Mouse (Mus musculus) splenic B cell, adult 2 months (primary cell): Measurements from ENCODE around the gene Wiz.

Experiments
- DNase-seq: peaks from one replicate; pipeline ENCODE4 v3.0.0-alpha.2; 2011; ENCODE audit warnings: low read depth, low spot score
- H3K27me3 ChIP-seq: 2 replicates; pipeline ENCODE4 v1.6.1; 2012; ENCODE audit warnings: mild to moderate bottlenecking, low read length, moderate library complexity, mixed read lengths; ENCODE audit not compliant: control insufficient read depth, poor library complexity, insufficient read depth, severe bottlenecking
- H3K36me3 ChIP-seq: 2 replicates; pipeline ENCODE4 v1.6.1; 2012; ENCODE audit warnings: mild to moderate bottlenecking, low read length, moderate library complexity, mixed read lengths; ENCODE audit not compliant: control insufficient read depth, poor library complexity, insufficient read depth, severe bottlenecking

Gene Wiz

GRCm38 (mm10) chr17:32349037-32349732 is 40.1 kb downstream of the Wiz start:
- Histone ChIP-seq H3K27me3 (no peaks in the 10 kb centered on the region), H3K36me3 (0 out of 2 replicates have a peak, but pooled peaks cover 2% of the 10 kb centered on the region)
- peak; percentile 79 for DNase-seq

- no peak for DNase-seq
- no peaks in the 10 kb centered on the region for H3K27me3 ChIP-seq
Observed at GRCm38 (mm10) chr17:32348406-32348805, 40.8 kb downstream of the Wiz start.

GRCm38 (mm10) chr17:32341102-32341501 is 48.1 kb downstream of the Wiz start:
- H3K36me3 ChIP-seq = peaks cover 7% of the 10 kb centered on the region
- DNase-seq = no peak
- H3K27me3 ChIP-seq = no peaks in the 10 kb centered on the region

More at GRCm38 (mm10) chr17:32348406-32348805, 40.8 kb downstream of the Wiz start:
- peaks cover 4% of the 10 kb centered on the region for H3K36me3 ChIP-seq

GRCm38 (mm10) chr17:32340110-32340509 is 49.1 kb downstream of the Wiz start:
- no peaks in the 10 kb centered on the region for H3K27me3 ChIP-seq
- H3K36me3 ChIP-seq = peaks cover 9% of the 10 kb centered on the region
- no peak for DNase-seq

DNA sequence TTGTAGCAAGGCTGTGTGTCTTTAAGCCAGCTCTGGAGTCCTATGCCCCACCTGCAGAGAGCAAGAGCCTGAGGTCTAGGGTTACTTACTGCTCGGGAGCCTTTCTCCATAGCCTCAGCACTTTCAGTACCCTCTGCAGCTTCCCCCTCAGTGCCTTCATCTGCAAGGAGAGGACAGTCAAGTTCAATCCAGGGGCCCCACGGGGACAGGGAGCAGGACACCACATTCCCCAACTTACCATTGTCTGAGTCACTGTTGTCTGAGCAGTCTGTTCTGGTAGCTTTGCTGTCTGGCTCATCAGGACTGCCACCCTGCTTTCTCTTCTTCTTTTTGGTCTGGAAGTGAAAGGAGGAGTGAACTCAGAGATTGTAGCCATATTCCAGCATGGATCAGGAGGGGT is 53.4 kb downstream of the Wiz start:
- peaks cover 19% of the 10 kb centered on the region for H3K36me3 ChIP-seq
- no peaks in the 10 kb centered on the region for H3K27me3 ChIP-seq
- no peak for DNase-seq

GRCm38 (mm10) chr17:32334921-32335320 is 54.3 kb downstream of the Wiz start:
- DNase-seq = no peak
- Histone ChIP-seq H3K27me3 (no peaks in the 10 kb centered on the region), H3K36me3 (peaks cover 21% of the 10 kb centered on the region)

DNA sequence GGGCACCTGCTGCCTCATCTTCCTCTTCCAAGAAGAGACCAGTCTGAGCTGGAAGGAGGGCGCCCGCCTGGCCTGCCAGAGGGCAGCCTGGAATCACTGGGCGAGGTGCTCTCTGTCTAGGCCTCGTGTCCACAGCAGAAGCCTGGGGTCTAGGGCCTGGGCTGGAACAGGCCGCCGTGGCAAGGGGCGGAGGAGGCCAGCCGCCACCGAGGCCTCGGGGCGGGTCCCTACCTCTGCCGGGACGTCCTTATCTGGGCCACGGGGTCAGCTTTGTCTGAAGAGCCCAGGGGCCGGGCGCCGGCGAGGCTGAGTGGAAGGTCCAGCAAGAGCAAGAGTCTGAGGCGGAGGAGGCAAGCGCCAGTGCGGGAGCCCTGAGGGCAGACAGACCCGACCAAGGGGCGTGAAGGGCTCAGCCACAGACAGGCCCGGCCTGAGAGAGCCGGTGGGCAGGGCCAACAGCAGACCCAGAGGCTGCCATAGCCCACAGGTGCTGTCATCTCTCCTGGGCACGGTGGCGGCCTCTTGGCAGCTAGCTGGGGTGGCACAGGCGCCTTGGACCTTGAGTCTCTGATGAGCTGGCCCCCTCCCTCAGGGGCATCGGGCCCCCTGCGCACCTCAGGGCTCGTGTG is 55.5 kb downstream of the Wiz start:
- no peak for DNase-seq
- Histone ChIP-seq H3K27me3 (no peaks in the 10 kb centered on the region), H3K36me3 (peaks cover 22% of the 10 kb centered on the region)

DNA sequence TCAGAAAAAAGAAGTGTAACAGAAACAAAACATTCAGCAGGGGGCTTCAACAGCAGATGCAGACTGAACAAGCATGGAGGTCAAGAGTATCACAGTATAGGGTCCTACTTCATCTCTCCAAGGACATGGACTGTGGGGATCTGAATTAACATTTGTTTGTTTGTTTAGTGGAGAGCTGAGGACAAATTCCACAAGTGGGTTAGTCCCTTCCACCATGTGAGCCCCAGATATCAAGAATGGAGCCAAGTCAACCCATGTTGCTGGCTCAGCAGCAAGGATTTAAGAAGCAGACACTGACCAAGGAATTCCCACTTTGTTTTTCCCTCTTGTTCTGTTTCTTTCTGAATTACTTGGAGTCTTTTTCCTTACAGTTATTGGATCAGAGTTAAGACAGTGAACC is 61.7 kb downstream of the Wiz start:
- no peak for DNase-seq
- Histone ChIP-seq H3K27me3 (no peaks in the 10 kb centered on the region), H3K36me3 (peaks cover 11% of the 10 kb centered on the region)

- Histone ChIP-seq H3K27me3 (no peaks in the 10 kb centered on the region), H3K36me3 (peaks cover 7% of the 10 kb centered on the region; the same call in 1 of the 2 replicates)
- no peak for DNase-seq
Observed at GRCm38 (mm10) chr17:32322809-32323208, 66.4 kb downstream of the Wiz start.

- no peaks in the 10 kb centered on the region for H3K27me3 ChIP-seq
- DNase-seq = peak; percentile 7
- peaks cover 8% of the 10 kb centered on the region for H3K36me3 ChIP-seq
Observed at GRCm38 (mm10) chr17:32321836-32322235, 67.4 kb downstream of the Wiz start.

GRCm38 (mm10) chr17:32321390-32321734 is 67.9 kb downstream of the Wiz start:
- Histone ChIP-seq H3K36me3 (peaks cover 12% of the 10 kb centered on the region), H3K27me3 (no peaks in the 10 kb centered on the region)
- DNase-seq = no peak

GRCm38 (mm10) chr17:32320597-32321389 is 68.4 kb downstream of the Wiz start, which contains the start of gene Akap8:
TSS of gene Akap8 (minus strand) at chr17:32321238.
- peaks cover 13% of the 10 kb centered on the region for H3K36me3 ChIP-seq
- H3K27me3 ChIP-seq = no peaks in the 10 kb centered on the region
- DNase-seq = peak; percentile 98

DNA sequence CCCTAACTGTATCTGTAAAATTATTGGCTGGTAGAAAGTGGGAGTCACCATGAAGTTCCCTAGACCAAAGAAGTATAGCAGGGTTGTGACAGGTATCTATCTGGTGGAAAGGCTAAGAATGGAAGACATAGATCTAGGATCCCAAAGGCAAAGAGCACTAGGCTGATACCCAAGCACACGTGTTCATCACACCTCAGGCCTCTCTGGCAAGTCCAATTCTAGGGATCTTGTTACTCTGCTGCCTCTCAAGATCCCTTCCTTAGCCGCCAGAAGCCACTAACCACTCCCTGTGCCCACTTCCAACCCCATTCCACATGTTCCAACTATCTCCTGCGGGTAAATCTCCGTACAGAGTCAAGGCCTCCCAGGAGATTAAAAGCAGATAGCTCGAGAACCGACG is 69.3 kb downstream of the Wiz start:
- peak; percentile 10 for DNase-seq
- Histone ChIP-seq H3K27me3 (no peaks in the 10 kb centered on the region), H3K36me3 (peaks cover 19% of the 10 kb centered on the region)

DNA sequence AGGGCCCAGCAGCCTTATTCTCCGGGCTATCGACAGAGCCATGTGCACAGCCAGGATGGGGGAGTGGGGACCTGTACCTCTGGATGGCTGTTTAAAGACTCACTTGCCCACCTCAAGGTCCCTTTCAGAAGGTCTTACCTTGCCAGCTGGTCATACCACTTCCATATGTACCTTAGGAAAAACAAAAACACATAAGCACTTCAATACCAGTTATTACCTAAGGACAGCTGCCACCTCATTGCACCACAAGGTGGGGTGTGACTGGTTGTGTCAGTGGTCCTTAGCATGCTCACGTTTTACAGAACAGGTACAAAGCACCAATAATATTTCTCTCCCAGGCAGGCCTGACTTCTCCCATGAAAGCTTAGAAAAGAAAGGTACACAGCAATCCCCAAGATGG is 71.5 kb downstream of the Wiz start:
- Histone ChIP-seq H3K27me3 (no peaks in the 10 kb centered on the region), H3K36me3 (peaks cover 26% of the 10 kb centered on the region)
- no peak for DNase-seq

DNA sequence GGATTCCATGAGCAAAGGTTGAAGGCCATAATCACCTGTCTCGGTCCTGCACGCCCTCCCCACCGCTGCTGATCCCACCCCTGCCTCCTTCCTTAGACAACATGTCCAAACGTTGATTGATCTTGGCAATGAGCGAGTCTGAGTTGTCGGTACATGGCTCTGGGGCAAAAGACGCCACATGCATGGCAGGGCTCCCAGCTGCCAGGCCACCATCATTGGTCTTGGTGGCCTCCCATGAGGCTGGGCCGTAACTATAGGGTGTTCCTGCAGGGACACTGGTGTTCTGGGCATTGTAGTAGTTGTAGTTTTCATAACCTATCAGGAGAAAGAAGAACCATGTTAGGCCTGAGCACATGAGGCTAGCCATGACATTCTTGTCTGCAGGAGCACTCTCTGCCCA is 72.2 kb downstream of the Wiz start:
- DNase-seq = no peak
- no peaks in the 10 kb centered on the region for H3K27me3 ChIP-seq
- H3K36me3 ChIP-seq = peaks cover 29% of the 10 kb centered on the region
